Mouse (Mus musculus) liver, embryonic 12.5 days (tissue): ENCODE measurements around the gene Gm11111. TPM values are rescaled to one million over a fixed set of nuclear protein-coding genes. Genes with fewer than 3 reads are reported as not detected.

Source experiments
- ATAC-seq: fragments of 200-750 bp; cut with Nextera tagmentation; 2 replicates; pipeline ENCODE4 v1.8.0; 2017; ENCODE audit warnings: moderate number of reproducible peaks, mild to moderate bottlenecking, moderate library complexity
- H3K27ac ChIP-seq: fragments of 300-500 bp; sonication (generic); 2 replicates; pipeline ENCODE4 v1.5.1; 2016; ENCODE audit warnings: mild to moderate bottlenecking
- H3K27me3 ChIP-seq: fragments of 300-500 bp; sonication (generic); replicated peaks from 2 replicates; pipeline ENCODE4 v1.6.1; 2016; ENCODE audit warnings: mild to moderate bottlenecking, moderate library complexity
- H3K36me3 ChIP-seq: fragments of 300-500 bp; sonication (generic); 2 replicates; pipeline ENCODE4 v1.6.1; 2016; ENCODE audit warnings: mild to moderate bottlenecking, moderate library complexity
- H3K4me1 ChIP-seq: fragments of 300-500 bp; sonication (generic); 2 replicates; pipeline ENCODE4 v1.6.1; 2016
- H3K4me2 ChIP-seq: fragments of 300-500 bp; sonication (generic); 2 replicates; pipeline ENCODE4 v1.6.1; 2016; ENCODE audit warnings: mild to moderate bottlenecking, moderate library complexity
- H3K4me3 ChIP-seq: fragments of 300-500 bp; sonication (generic); 2 replicates; pipeline ENCODE4 v1.5.1; 2016; ENCODE audit warnings: mild to moderate bottlenecking, moderate library complexity
- H3K9ac ChIP-seq: fragments of 300-500 bp; sonication (generic); 2 replicates; pipeline ENCODE4 v1.6.1; 2016; ENCODE audit warnings: mild to moderate bottlenecking, moderate library complexity
- H3K9me3 ChIP-seq: fragments of 300-500 bp; sonication (generic); replicated peaks from 2 replicates; pipeline ENCODE4 v1.6.1; 2016; ENCODE audit warnings: mild to moderate bottlenecking, moderate library complexity
- WGBS: fragments of 180-500 bp; shearing (Covaris S2); methylation state at CpG from one replicate; pipeline ENCODE4 v1.1.7; 2016; ENCODE audit not compliant: insufficient replicate concordance; 5-methylcytosine and 5-hydroxymethylcytosine counted together
- polyA plus RNA-seq: library from polyadenylated mRNA; unstranded; fragments of >200 nt; fragmentation: Nextera tagmentation; extraction: Ambion mirVana; gene quantifications from 2 replicates; pipeline ENCODE4 v1.2.1, GENCODE M21; 2016

Gene Gm11111
- polyA plus RNA-seq, result not detected in 2 replicates

GRCm38 (mm10) chr5:98552395-98552794 lies at the start of gene Gm11111:
TSS of gene Gm11111 (plus strand) at chr5:98552695.
- no peak for ATAC-seq
- Histone ChIP-seq H3K9ac (no peak within 1 kb of the TSS), H3K4me2 (no peak within 1 kb of the TSS), H3K9me3 (no peaks in the 10 kb centered on the region), H3K4me3 (no peak within 1 kb of the TSS), H3K36me3 (no peaks in the 10 kb centered on the region), H3K4me1 (no peaks in the 10 kb centered on the region), H3K27ac (no peak within 1 kb of the TSS), H3K27me3 (no peaks in the 10 kb centered on the region)

- H3K9ac ChIP-seq, result no peak overlapping the region
- no peaks in the 10 kb centered on the region for H3K36me3 ChIP-seq
- H3K4me1 ChIP-seq, result no peaks in the 10 kb centered on the region
- no peak overlapping the region for H3K4me3 ChIP-seq
- 75% methylated on average over 7 of the region's 7 CpGs for WGBS
- H3K27me3 ChIP-seq, result no peaks in the 10 kb centered on the region
- no peaks in the 10 kb centered on the region for H3K9me3 ChIP-seq
- no peak overlapping the region for H3K27ac ChIP-seq
- H3K4me2 ChIP-seq, result no peak overlapping the region
- ATAC-seq, result no peak
Observed at GRCm38 (mm10) chr5:98516214-98516613, 36.3 kb upstream of the Gm11111 start.

GRCm38 (mm10) chr5:98520118-98520517 lies 32.4 kb upstream of the Gm11111 start:
- no peak for ATAC-seq
- no peaks in the 10 kb centered on the region for H3K36me3 ChIP-seq

GRCm38 (mm10) chr5:98522270-98522977 lies 30.1 kb upstream of the Gm11111 start:
- H3K4me2 ChIP-seq, result no peak overlapping the region
- no peak for ATAC-seq
- no peak overlapping the region for H3K9ac ChIP-seq
- H3K27ac ChIP-seq, result no peak overlapping the region
- no peaks in the 10 kb centered on the region for H3K27me3 ChIP-seq
- H3K4me3 ChIP-seq, result no peak overlapping the region
- 71% methylated on average over 7 of the region's 7 CpGs for WGBS
- no peaks in the 10 kb centered on the region for H3K9me3 ChIP-seq
- H3K4me1 ChIP-seq, result no peaks in the 10 kb centered on the region
- no peaks in the 10 kb centered on the region for H3K36me3 ChIP-seq

More at GRCm38 (mm10) chr5:98520118-98520517, 32.4 kb upstream of the Gm11111 start:
- no peak overlapping the region for H3K4me3 ChIP-seq
- no peaks in the 10 kb centered on the region for H3K9me3 ChIP-seq
- H3K27ac ChIP-seq, result no peak overlapping the region
- H3K9ac ChIP-seq, result no peak overlapping the region
- H3K4me1 ChIP-seq, result no peaks in the 10 kb centered on the region
- no peaks in the 10 kb centered on the region for H3K27me3 ChIP-seq
- H3K4me2 ChIP-seq, result no peak overlapping the region
- 59% methylated on average over 2 of the region's 2 CpGs for WGBS

- WGBS, result 53% methylated on average over 7 of the region's 7 CpGs
- no peaks in the 10 kb centered on the region for H3K9me3 ChIP-seq
- ATAC-seq, result no peak
Observed at GRCm38 (mm10) chr5:98523050-98523449, 29.4 kb upstream of the Gm11111 start.

GRCm38 (mm10) chr5:98523783-98524182 lies 28.7 kb upstream of the Gm11111 start:
- no peak for ATAC-seq
- H3K9ac ChIP-seq, result no peak overlapping the region
- no peak overlapping the region for H3K4me2 ChIP-seq

More at GRCm38 (mm10) chr5:98523050-98523449, 29.4 kb upstream of the Gm11111 start:
- H3K4me1 ChIP-seq, result no peaks in the 10 kb centered on the region
- no peaks in the 10 kb centered on the region for H3K27me3 ChIP-seq
- no peak overlapping the region for H3K27ac ChIP-seq
- H3K4me3 ChIP-seq, result no peak overlapping the region
- H3K4me2 ChIP-seq, result no peak overlapping the region
- H3K36me3 ChIP-seq, result no peaks in the 10 kb centered on the region
- H3K9ac ChIP-seq, result no peak overlapping the region

GRCm38 (mm10) chr5:98541333-98541732 lies 11.2 kb upstream of the Gm11111 start:
- no peak overlapping the region for H3K27ac ChIP-seq
- no peak overlapping the region for H3K4me2 ChIP-seq
- H3K9ac ChIP-seq, result no peak overlapping the region
- no peaks in the 10 kb centered on the region for H3K9me3 ChIP-seq
- H3K36me3 ChIP-seq, result no peaks in the 10 kb centered on the region
- H3K27me3 ChIP-seq, result no peaks in the 10 kb centered on the region
- no peak overlapping the region for H3K4me3 ChIP-seq
- no peaks in the 10 kb centered on the region for H3K4me1 ChIP-seq
- 53% methylated on average over 1 of the region's 1 CpGs for WGBS
- no peak for ATAC-seq

More at GRCm38 (mm10) chr5:98523783-98524182, 28.7 kb upstream of the Gm11111 start:
- Histone ChIP-seq H3K27me3 (no peaks in the 10 kb centered on the region), H3K36me3 (no peaks in the 10 kb centered on the region), H3K4me1 (no peaks in the 10 kb centered on the region), H3K9me3 (no peaks in the 10 kb centered on the region), H3K4me3 (no peak overlapping the region), H3K27ac (no peak overlapping the region)
- 40% methylated on average over 1 of the region's 1 CpGs for WGBS

- Histone ChIP-seq H3K4me3 (no peak overlapping the region), H3K9ac (no peak overlapping the region), H3K27ac (no peak overlapping the region), H3K27me3 (no peaks in the 10 kb centered on the region), H3K36me3 (no peaks in the 10 kb centered on the region), H3K9me3 (no peaks in the 10 kb centered on the region), H3K4me2 (no peak overlapping the region), H3K4me1 (no peaks in the 10 kb centered on the region)
- WGBS, result 55% methylated on average over 5 of the region's 5 CpGs
- no peak for ATAC-seq
Observed at GRCm38 (mm10) chr5:98550285-98550684, 2.2 kb upstream of the Gm11111 start.

- no peaks in the 10 kb centered on the region for H3K27me3 ChIP-seq
- H3K4me1 ChIP-seq, result no peaks in the 10 kb centered on the region
- WGBS, result 54% methylated on average over 1 of the region's 1 CpGs
- H3K9ac ChIP-seq, result no peak overlapping the region
- H3K4me3 ChIP-seq, result no peak overlapping the region
- no peaks in the 10 kb centered on the region for H3K36me3 ChIP-seq
- no peak for ATAC-seq
- no peaks in the 10 kb centered on the region for H3K9me3 ChIP-seq
- no peak overlapping the region for H3K27ac ChIP-seq
- no peak overlapping the region for H3K4me2 ChIP-seq
Observed at GRCm38 (mm10) chr5:98550873-98551272, 1.6 kb upstream of the Gm11111 start.

GRCm38 (mm10) chr5:98552811-98553601 lies 511 bp downstream of the Gm11111 start:
- WGBS, result 56% methylated on average over 7 of the region's 7 CpGs
- no peaks in the 10 kb centered on the region for H3K4me1 ChIP-seq
- H3K36me3 ChIP-seq, result no peaks in the 10 kb centered on the region
- no peak overlapping the region for H3K4me2 ChIP-seq
- no peaks in the 10 kb centered on the region for H3K27me3 ChIP-seq
- ATAC-seq, result no peak
- H3K4me3 ChIP-seq, result no peak overlapping the region
- H3K27ac ChIP-seq, result no peak overlapping the region
- H3K9me3 ChIP-seq, result no peaks in the 10 kb centered on the region
- H3K9ac ChIP-seq, result no peak overlapping the region

- Histone ChIP-seq H3K4me3 (no peak overlapping the region), H3K9me3 (no peaks in the 10 kb centered on the region), H3K4me2 (no peak overlapping the region), H3K9ac (no peak overlapping the region), H3K27me3 (no peaks in the 10 kb centered on the region), H3K36me3 (no peaks in the 10 kb centered on the region), H3K4me1 (no peaks in the 10 kb centered on the region), H3K27ac (no peak overlapping the region)
- 71% methylated on average over 4 of the region's 4 CpGs for WGBS
- ATAC-seq, result no peak
Observed at GRCm38 (mm10) chr5:98561301-98561700, 8.8 kb downstream of the Gm11111 start.

- Histone ChIP-seq H3K9ac (no peak overlapping the region), H3K4me2 (no peak overlapping the region), H3K4me1 (no peaks in the 10 kb centered on the region), H3K9me3 (no peaks in the 10 kb centered on the region), H3K4me3 (no peak overlapping the region), H3K27ac (no peak overlapping the region), H3K27me3 (no peaks in the 10 kb centered on the region), H3K36me3 (no peaks in the 10 kb centered on the region)
- no peak for ATAC-seq
- WGBS, result 69% methylated on average over 9 of the region's 9 CpGs
Observed at GRCm38 (mm10) chr5:98562806-98563205, 10.3 kb downstream of the Gm11111 start.
